Mouse (Mus musculus) embryonic facial prominence, embryonic 15.5 days (tissue): ENCODE results near the gene Ranbp2. TPM values are rescaled to one million over a fixed set of nuclear protein-coding genes. Genes with fewer than 3 reads are reported as not detected.

Source experiments
- ATAC-seq: fragments of 200-750 bp; cut with Nextera tagmentation; 2 replicates; pipeline ENCODE4 v1.8.0; 2017; ENCODE audit warnings: low read depth, moderate TSS enrichment; ENCODE audit not compliant: insufficient number of reproducible peaks, low FRiP score, low TSS enrichment
- H3K27ac ChIP-seq: fragments of 300-500 bp; sonication (generic); replicated peaks from 2 replicates; pipeline ENCODE4 v1.5.1; 2015; ENCODE audit warnings: mild to moderate bottlenecking, inconsistent platforms
- H3K27me3 ChIP-seq: fragments of 300-500 bp; sonication (generic); 2 replicates; pipeline ENCODE4 v1.6.1; 2015; ENCODE audit warnings: inconsistent platforms
- H3K36me3 ChIP-seq: fragments of 300-500 bp; sonication (generic); 2 replicates; pipeline ENCODE4 v1.6.1; 2015; ENCODE audit warnings: mild to moderate bottlenecking, inconsistent platforms
- H3K4me1 ChIP-seq: fragments of 300-500 bp; sonication (generic); 2 replicates; pipeline ENCODE4 v1.6.1; 2015; ENCODE audit warnings: inconsistent platforms
- H3K4me2 ChIP-seq: fragments of 300-500 bp; sonication (generic); replicated peaks from 2 replicates; pipeline ENCODE4 v1.6.1; 2015; ENCODE audit warnings: mild to moderate bottlenecking, inconsistent platforms
- H3K4me3 ChIP-seq: fragments of 300-500 bp; sonication (generic); replicated peaks from 2 replicates; pipeline ENCODE4 v1.5.1; 2015; ENCODE audit warnings: mild to moderate bottlenecking, inconsistent platforms
- H3K9ac ChIP-seq: fragments of 300-500 bp; sonication (generic); 2 replicates; pipeline ENCODE4 v1.6.1; 2015; ENCODE audit warnings: inconsistent platforms
- H3K9me3 ChIP-seq: fragments of 300-500 bp; sonication (generic); replicated peaks from 2 replicates; pipeline ENCODE4 v1.6.1; 2016; ENCODE audit warnings: inconsistent platforms
- WGBS: fragments of 180-500 bp; shearing (Covaris S2); methylation state at CpG from one replicate; pipeline ENCODE4 v1.1.7; 2015; 5-methylcytosine and 5-hydroxymethylcytosine counted together
- polyA plus RNA-seq: library from polyadenylated mRNA; unstranded; fragments of >200 nt; fragmentation: Nextera tagmentation; extraction: Ambion mirVana; gene quantifications from 2 replicates; pipeline ENCODE4 v1.2.1, GENCODE M21; 2015

Gene Ranbp2
- polyA plus RNA-seq, result 19.0 and 20.7 TPM in 2 replicates

DNA sequence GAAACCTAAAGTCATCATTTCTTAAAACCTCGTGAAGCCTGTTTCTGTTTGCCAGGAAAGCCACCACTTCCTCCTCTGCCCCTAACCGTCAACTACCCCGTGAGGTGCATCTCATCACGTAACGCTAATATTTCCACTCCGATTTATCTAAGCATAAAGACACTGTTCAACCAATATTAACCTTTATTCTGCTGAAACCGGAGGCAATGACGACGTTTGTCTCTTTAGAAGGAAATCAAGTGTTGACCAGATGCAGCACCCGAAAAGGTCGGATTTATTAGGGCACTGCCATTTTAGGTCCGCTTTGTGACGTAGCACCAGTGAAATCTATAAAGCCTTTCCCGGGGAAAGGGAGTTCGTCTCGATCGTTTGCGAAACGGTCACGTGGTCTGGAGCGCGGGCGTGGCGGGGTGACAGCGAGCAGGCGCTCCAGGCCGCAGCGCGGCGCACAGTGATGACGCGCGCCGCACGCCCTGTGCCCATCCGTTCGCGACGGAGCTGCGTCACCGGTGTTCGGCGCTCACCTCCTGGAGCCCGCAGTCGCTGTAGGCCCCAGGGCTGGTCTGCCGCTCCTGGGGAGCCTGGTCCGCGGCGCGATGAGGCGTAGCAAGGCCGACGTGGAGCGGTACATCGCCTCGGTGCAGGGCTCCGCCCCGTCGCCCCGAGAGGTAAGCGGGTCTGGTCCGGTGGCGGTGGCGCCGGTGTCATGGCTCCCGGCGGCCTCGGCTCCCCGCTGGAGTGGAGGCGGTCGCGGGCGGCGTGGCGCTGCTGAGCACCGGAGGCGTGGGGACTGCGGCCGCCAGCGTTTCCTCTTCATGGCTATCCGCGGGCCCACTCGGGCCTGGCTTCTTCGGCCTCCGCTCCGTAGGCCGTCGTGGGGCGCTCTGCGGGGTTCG, at the start of gene Ranbp2:
Gene Ranbp2, plus strand, starts transcription at position 537 of the 896 bp plus-strand sequence.
- peak; percentile 99 for ATAC-seq
- peak within 1 kb of the TSS; percentile 96 for H3K27ac ChIP-seq
- no peaks in the 10 kb centered on the region for H3K27me3 ChIP-seq
- H3K9me3 ChIP-seq, result no peaks in the 10 kb centered on the region
- H3K36me3 ChIP-seq, result no peaks in the 10 kb centered on the region
- WGBS, result under 1% methylated on average over 71 of the region's 91 CpGs
- peak within 1 kb of the TSS; percentile 88 for H3K4me3 ChIP-seq
- H3K4me1 ChIP-seq, result peaks cover 7% of the 10 kb centered on the region
- H3K9ac ChIP-seq, result peak within 1 kb of the TSS; percentile 90
- H3K4me2 ChIP-seq, result peak within 1 kb of the TSS; percentile 49

DNA sequence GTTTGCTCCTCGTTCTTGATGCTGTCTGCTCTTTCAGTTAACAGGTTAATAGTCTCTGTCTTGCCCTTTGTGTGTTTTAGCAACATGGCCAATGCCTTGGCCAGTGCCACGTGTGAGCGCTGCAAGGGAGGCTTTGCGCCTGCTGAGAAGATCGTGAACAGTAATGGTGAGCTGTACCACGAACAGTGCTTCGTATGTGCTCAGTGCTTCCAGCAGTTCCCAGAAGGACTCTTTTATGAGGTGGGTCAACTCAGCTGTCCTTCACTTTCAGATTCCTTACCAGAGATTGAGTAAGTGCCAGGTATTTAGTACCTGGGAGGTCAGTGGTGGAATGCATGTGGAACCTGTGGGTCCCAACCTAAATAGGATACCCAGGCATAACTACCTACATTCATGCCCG, 47.8 kb upstream of the Ranbp2 start:
- Histone ChIP-seq H3K4me2 (no peak overlapping the region), H3K9me3 (no peaks in the 10 kb centered on the region), H3K27me3 (no peaks in the 10 kb centered on the region), H3K4me1 (no peaks in the 10 kb centered on the region), H3K36me3 (peaks cover 22% of the 10 kb centered on the region), H3K9ac (no peak overlapping the region), H3K27ac (no peak overlapping the region), H3K4me3 (no peak overlapping the region)
- ATAC-seq, result no peak
- WGBS, result 94% methylated on average over 8 of the region's 8 CpGs

DNA sequence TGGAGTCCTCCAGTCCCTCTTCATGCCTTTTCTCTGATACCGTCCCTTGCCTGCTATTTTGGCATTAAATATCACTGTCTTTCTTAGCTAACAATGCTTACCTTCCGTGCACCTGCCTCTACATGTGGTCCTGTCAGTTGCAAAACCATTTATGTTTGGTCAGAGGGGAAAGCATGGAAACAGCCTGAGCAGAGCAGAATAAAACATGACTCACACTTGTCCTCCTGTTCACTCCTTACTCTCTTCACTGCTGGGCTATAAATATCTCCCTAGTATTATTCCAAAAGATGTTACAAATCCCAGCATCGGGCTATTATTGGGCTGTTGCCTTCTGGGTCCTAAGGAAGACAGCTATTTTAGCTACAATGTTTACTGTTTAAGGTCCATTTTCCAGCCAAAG, 44.9 kb upstream of the Ranbp2 start:
- H3K9ac ChIP-seq, result no peak overlapping the region
- no peaks in the 10 kb centered on the region for H3K9me3 ChIP-seq
- H3K4me1 ChIP-seq, result no peaks in the 10 kb centered on the region
- no peak overlapping the region for H3K4me2 ChIP-seq
- H3K4me3 ChIP-seq, result no peak overlapping the region
- H3K27ac ChIP-seq, result no peak overlapping the region
- H3K36me3 ChIP-seq, result peaks cover 32% of the 10 kb centered on the region
- H3K27me3 ChIP-seq, result no peaks in the 10 kb centered on the region
- ATAC-seq, result no peak
- 72% methylated on average over 3 of the region's 3 CpGs for WGBS

DNA sequence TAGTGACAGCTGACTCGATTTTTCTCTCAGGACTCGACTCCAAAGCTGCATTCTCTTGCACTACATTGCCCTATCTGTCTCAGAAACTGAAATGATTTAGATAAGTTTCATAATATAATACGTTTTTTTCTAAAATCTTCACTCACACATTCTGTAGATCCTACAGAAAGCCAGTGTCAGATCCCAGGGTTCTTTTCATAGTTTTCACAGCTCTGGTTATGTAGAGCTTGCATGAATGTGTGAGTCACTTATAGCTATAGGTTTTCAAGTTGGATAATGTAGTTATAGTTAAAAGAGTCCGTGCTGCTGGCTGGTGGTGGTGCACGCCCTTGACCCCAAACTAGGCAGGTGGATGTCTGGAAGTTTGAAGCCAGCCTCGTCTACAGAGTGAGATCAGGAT, 42.1 kb upstream of the Ranbp2 start:
- no peak overlapping the region for H3K27ac ChIP-seq
- H3K9me3 ChIP-seq, result no peaks in the 10 kb centered on the region
- ATAC-seq, result no peak
- no peaks in the 10 kb centered on the region for H3K27me3 ChIP-seq
- no peak overlapping the region for H3K4me3 ChIP-seq
- WGBS, result 87% methylated on average over 6 of the region's 6 CpGs
- peaks cover 36% of the 10 kb centered on the region for H3K36me3 ChIP-seq
- H3K9ac ChIP-seq, result no peak overlapping the region
- H3K4me2 ChIP-seq, result no peak overlapping the region
- no peaks in the 10 kb centered on the region for H3K4me1 ChIP-seq

DNA sequence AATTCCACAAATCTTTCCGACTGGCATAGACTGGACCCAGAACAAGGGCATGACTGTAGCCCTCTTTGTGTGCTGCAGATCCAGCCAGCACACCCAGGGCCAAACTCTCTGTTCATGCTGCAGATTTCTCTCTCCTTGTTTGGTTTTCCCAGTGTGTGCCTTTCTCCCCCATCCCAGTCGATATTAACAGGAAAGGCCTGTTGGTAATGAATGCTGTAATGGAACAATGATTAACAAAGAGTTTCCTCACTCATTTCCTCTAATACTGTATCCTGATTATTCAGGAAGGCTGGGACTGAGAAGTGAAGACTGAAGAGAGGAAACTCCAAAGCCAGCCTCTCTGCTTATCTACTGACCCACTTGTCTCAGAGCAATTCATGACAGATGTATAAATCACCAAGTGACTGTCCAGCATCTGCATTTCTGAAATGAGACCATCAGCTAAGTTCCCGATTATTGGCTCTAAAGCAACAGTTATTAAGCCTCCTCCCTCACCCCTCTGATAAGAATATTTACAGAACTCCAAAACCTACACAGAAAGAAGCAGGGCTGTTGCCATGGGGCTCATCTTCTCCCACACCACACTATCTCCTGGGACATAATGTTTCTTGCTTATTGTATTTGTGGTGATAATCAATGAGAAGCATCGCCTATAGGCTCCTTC, 41.3 kb upstream of the Ranbp2 start:
- no peaks in the 10 kb centered on the region for H3K4me1 ChIP-seq
- WGBS, result 79% methylated on average over 4 of the region's 4 CpGs
- H3K4me3 ChIP-seq, result no peak overlapping the region
- H3K36me3 ChIP-seq, result peaks cover 44% of the 10 kb centered on the region
- no peak overlapping the region for H3K27ac ChIP-seq
- ATAC-seq, result no peak
- H3K4me2 ChIP-seq, result no peak overlapping the region
- H3K9me3 ChIP-seq, result no peaks in the 10 kb centered on the region
- no peaks in the 10 kb centered on the region for H3K27me3 ChIP-seq
- H3K9ac ChIP-seq, result no peak overlapping the region

DNA sequence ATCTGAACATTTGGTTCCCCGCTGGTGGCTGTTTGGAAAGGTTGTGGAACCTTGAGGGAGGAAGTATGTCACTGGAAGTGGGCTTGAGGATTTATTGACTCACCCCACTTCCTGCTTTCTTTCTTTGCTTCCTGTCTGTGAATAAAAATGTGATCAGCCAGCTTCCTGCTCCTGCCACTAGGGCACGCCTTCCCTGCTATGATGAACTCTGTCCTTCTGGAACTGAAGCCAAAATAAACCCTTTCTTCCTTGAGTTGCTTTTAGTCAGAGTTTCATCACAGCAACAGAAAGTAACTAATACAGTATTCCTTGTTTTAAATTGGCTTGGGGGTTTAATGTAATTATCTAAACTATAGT, 40.8 kb upstream of the Ranbp2 start:
- Histone ChIP-seq H3K36me3 (peaks cover 46% of the 10 kb centered on the region), H3K9me3 (no peaks in the 10 kb centered on the region), H3K9ac (no peak overlapping the region), H3K4me1 (no peaks in the 10 kb centered on the region), H3K4me3 (no peak overlapping the region), H3K27ac (no peak overlapping the region), H3K27me3 (no peaks in the 10 kb centered on the region), H3K4me2 (no peak overlapping the region)
- ATAC-seq, result no peak
- WGBS, result 89% methylated on average over 2 of the region's 2 CpGs

DNA sequence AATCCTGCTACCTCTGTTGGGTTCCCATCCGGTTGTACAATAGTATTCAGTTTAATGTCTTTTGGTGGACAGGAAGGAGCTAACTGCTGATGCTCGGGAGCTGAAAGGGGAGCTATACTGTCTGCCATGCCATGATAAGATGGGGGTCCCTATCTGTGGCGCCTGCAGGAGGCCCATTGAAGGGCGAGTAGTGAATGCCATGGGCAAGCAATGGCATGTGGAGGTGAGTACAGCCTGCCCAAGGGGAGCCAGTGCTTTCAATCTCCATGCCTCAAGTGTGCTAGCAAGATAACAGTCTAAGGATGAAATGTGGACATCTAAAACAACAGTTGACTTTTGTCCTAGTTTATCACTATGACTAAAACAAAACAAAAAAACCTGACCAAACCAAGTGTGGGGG, 34.4 kb upstream of the Ranbp2 start:
- Histone ChIP-seq H3K9ac (no peak overlapping the region), H3K27ac (no peak overlapping the region), H3K27me3 (no peaks in the 10 kb centered on the region), H3K4me2 (no peak overlapping the region), H3K4me3 (no peak overlapping the region), H3K4me1 (no peaks in the 10 kb centered on the region), H3K36me3 (peaks cover 66% of the 10 kb centered on the region), H3K9me3 (no peaks in the 10 kb centered on the region)
- no peak for ATAC-seq
- WGBS, result 83% methylated on average over 4 of the region's 4 CpGs

DNA sequence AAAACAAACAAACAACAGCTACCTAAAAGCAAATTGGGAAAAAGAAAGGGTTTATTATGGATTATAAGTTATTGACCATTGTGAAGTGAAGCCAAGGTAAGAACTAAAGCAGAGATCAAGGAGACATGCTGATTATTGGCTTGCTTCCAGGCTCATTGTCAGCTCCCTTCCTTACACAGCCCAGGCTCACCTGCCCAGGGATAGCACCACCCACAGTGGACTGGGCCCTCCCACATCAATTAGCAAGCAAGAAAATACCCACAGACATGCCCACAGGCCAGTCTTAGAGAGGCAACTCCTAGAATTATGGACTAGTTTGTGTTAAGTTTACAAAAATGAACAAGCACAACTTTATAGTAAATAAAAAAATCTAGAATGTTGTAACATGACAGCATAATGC, 33.9 kb upstream of the Ranbp2 start:
- no peak for ATAC-seq
- Histone ChIP-seq H3K27me3 (no peaks in the 10 kb centered on the region), H3K9ac (no peak overlapping the region), H3K4me3 (no peak overlapping the region), H3K4me1 (no peaks in the 10 kb centered on the region), H3K4me2 (no peak overlapping the region), H3K27ac (no peak overlapping the region), H3K36me3 (peaks cover 71% of the 10 kb centered on the region), H3K9me3 (no peaks in the 10 kb centered on the region)

DNA sequence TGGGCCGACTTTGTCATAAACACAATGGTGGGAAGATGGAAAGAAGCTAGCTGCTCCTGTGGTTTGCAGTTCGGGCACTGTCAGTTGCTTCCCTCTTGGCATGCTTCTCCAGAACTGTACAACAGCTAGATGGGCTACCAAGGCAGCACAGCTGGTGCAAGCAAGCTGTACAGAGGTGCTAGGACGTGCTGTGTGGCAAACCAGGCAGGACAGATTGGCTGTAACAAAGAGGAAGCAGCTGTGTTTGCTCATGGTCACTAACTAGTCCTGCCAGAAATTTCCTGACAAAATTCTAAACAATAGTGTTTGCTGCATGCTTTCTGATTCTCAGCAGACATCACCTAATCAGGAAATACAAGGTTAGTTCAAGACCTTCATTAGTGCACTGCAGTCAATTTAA, 30.0 kb upstream of the Ranbp2 start:
- 77% methylated on average over 3 of the region's 3 CpGs for WGBS
- no peak overlapping the region for H3K27ac ChIP-seq
- ATAC-seq, result no peak

DNA sequence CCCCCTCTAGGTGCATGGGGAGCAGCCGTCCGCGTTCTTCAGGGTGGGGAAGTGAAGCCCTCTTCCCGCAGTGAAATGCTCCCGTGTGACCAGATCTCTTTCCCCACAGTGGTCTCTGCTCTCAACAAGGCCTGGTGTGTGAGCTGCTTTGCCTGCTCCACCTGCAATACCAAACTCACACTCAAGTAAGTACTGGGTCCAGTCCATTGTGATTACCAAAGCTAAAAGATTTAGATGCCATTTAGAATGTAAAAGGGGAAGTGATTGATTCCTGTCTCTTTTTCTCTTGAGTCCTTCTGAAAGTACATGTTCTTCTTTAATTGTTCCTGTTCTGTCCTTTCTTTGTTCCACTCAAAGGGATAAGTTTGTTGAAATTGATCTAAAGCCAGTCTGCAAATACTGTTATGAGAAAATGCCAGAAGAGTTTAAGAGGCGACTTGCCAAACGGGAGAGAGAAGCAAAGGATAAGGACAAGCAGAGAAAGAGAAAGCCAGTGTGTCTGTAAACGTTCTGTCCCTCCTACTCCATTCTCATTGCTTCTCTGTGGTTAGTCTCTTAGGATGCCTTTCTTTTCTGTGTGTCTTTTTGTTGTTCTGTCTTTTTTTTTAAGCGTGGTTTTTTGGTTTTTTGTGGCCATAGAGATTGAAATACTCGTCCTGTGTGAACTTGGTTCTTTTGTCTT, 28.3 kb upstream of the Ranbp2 start:
- no peaks in the 10 kb centered on the region for H3K9me3 ChIP-seq
- H3K27me3 ChIP-seq, result no peaks in the 10 kb centered on the region
- H3K36me3 ChIP-seq, result peaks cover 52% of the 10 kb centered on the region
- ATAC-seq, result no peak
- no peak overlapping the region for H3K4me2 ChIP-seq
- H3K27ac ChIP-seq, result no peak overlapping the region
- no peak overlapping the region for H3K9ac ChIP-seq
- WGBS, result 85% methylated on average over 10 of the region's 10 CpGs
- no peak overlapping the region for H3K4me3 ChIP-seq
- no peaks in the 10 kb centered on the region for H3K4me1 ChIP-seq

More for the DNA sequence above, 30.0 kb upstream of the Ranbp2 start:
- Histone ChIP-seq H3K27me3 (no peaks in the 10 kb centered on the region), H3K9ac (no peak overlapping the region), H3K4me1 (no peaks in the 10 kb centered on the region), H3K4me3 (no peak overlapping the region), H3K9me3 (no peaks in the 10 kb centered on the region), H3K4me2 (no peak overlapping the region), H3K36me3 (peaks cover 58% of the 10 kb centered on the region)

DNA sequence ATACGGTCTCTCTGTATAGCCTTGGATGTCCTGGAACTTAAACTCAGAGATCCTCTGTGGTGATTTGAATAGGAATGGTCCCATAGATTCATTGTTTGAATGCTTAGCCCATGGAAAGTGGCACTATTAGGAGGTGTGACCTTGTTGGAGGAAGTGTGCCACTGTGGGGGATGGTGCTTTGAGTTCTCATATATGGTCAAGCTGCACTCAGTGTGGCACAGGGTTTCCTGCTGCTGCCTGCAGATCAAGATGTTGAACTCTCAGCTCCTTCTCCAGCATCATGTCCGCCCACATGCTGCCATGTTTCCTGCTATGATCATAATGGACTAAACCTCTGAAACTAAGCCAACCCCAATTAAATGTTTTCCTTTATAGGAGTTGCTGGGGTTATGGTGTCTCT, 18.8 kb upstream of the Ranbp2 start:
- H3K9me3 ChIP-seq, result no peaks in the 10 kb centered on the region
- WGBS, result 93% methylated on average over 2 of the region's 2 CpGs
- H3K27me3 ChIP-seq, result no peaks in the 10 kb centered on the region
- no peak overlapping the region for H3K9ac ChIP-seq
- H3K4me2 ChIP-seq, result no peak overlapping the region
- no peak for ATAC-seq
- H3K27ac ChIP-seq, result no peak overlapping the region
- H3K36me3 ChIP-seq, result peaks cover 19% of the 10 kb centered on the region
- H3K4me1 ChIP-seq, result no peaks in the 10 kb centered on the region
- H3K4me3 ChIP-seq, result no peak overlapping the region
